Mouse (Mus musculus) limb, embryonic 11.5 days (tissue): ENCODE measurements around the gene Pde4d. TPM values are rescaled to one million over a fixed set of nuclear protein-coding genes. Genes with fewer than 3 reads are reported as not detected.

Experiments used
- microRNA counts: library from miRNA; unstranded; fragments of <30 nt; microRNA quantifications from one replicate; lab custom pipeline; 2016
- microRNA-seq: library from miRNA; unstranded; fragments of <30 nt; microRNA quantifications from one replicate; pipeline ENCODE4, GENCODE M21; 2016
- polyA plus RNA-seq: library from polyadenylated mRNA; unstranded; fragments of >200 nt; fragmentation: Nextera tagmentation; extraction: Ambion mirVana; gene quantifications from 2 replicates; pipeline ENCODE4 v1.2.1, GENCODE M21; 2014

Gene Pde4d
- polyA plus RNA-seq, 1 experiment from 2014 or later, result 13.3 TPM

MicroRNAs within 50 kb of the gene (microRNA counts, 519-probe panel; counts per million panel counts)
- microRNA mmu-miR-1904 (lab: Ali Mortazavi, UCI), result not detected
- not detected for microRNA mmu-miR-582-3p (lab: Ali Mortazavi, UCI)
- microRNA mmu-miR-582-5p (lab: Ali Mortazavi, UCI), result 3,628 counts per million, percentile 50 among the panel's probes with 10 or more counts

Small RNA genes within 50 kb of the gene (microRNA-seq; reads per million reads assigned to microRNA genes)
- not detected for gene Mir1904
- gene Mir582, result 64.4 reads per million, percentile 42 among the genes with 10 or more reads in this experiment

Other genes with a start within 250 kb of the Pde4d start
- gene Elovl7, start 235.5 kb upstream of the Pde4d start, polyA plus RNA-seq, result 0.91 and 1.5 TPM in 2 replicates
- 18.0 and 18.9 TPM in 2 replicates for gene Depdc1b, start 133.6 kb upstream of the Pde4d start, polyA plus RNA-seq